Mouse (Mus musculus): ENCODE data around the gene Syt16. TPM values are rescaled to one million over a fixed set of nuclear protein-coding genes. Genes with fewer than 3 reads are reported as not detected.

Syt16 gene
- polyA plus RNA-seq (2016; fragmentation: Nextera tagmentation; extraction: Ambion mirVana), result 12.1 and 14.5 TPM in 2 replicates

GRCm38 (mm10) chr12:73997297-73998127 lies at the start of gene Syt16:
Gene Syt16, plus strand, starts transcription at chr12:73997661.
- H3K4me2 ChIP-seq, result peak within 1 kb of the TSS; percentile 88
- H3K27ac ChIP-seq, result peak within 1 kb of the TSS; percentile 44
- peak; percentile 82 for ATAC-seq (ENCODE audit: low FRiP score)
- H3K9me3 ChIP-seq, result no peaks in the 10 kb centered on the region
- peaks cover 8% of the 10 kb centered on the region for H3K4me1 ChIP-seq
- peak within 1 kb of the TSS; percentile 59 for H3K4me3 ChIP-seq (replicated peaks)
- H3K36me3 ChIP-seq (replicated peaks), result no peaks in the 10 kb centered on the region
- H3K27me3 ChIP-seq, result peaks cover 51% of the 10 kb centered on the region
- WGBS, result 1% methylated on average over 57 of the region's 67 CpGs
- H3K9ac ChIP-seq, result peak within 1 kb of the TSS; percentile 70

GRCm38 (mm10) chr12:73948415-73948814 lies 49.0 kb upstream of the Syt16 start:
- Histone ChIP-seq H3K9me3 (no peaks in the 10 kb centered on the region), H3K27ac (no peak overlapping the region), H3K27me3 (no peaks in the 10 kb centered on the region), H3K4me2 (no peak overlapping the region), H3K9ac (no peak overlapping the region), H3K36me3 (replicated peaks) (peaks cover 19% of the 10 kb centered on the region), H3K4me1 (peaks cover 9% of the 10 kb centered on the region), H3K4me3 (replicated peaks) (no peak overlapping the region)
- WGBS, result 88% methylated on average over 4 of the region's 4 CpGs
- no peak for ATAC-seq (ENCODE audit: low FRiP score)

- Histone ChIP-seq H3K4me1 (peaks cover 11% of the 10 kb centered on the region), H3K27me3 (no peaks in the 10 kb centered on the region), H3K27ac (no peak overlapping the region), H3K4me3 (replicated peaks) (peak overlapping the region; percentile 45), H3K36me3 (replicated peaks) (peaks cover 10% of the 10 kb centered on the region), H3K9me3 (no peaks in the 10 kb centered on the region), H3K4me2 (peak overlapping the region; percentile 79), H3K9ac (peak overlapping the region; percentile 59)
- ATAC-seq (ENCODE audit: low FRiP score), result peak; percentile 93
- WGBS, result 4% methylated on average over 46 of the region's 46 CpGs
Observed at GRCm38 (mm10) chr12:73949318-73950058, 48.0 kb upstream of the Syt16 start.

GRCm38 (mm10) chr12:73952879-73953278 lies 44.6 kb upstream of the Syt16 start:
- ATAC-seq (ENCODE audit: low FRiP score), result peak; percentile 59; the same call in 1 of the 2 replicates
- Histone ChIP-seq H3K4me2 (peak overlapping the region; percentile 51), H3K9ac (0 out of 2 replicates have a peak overlapping the region, but pooled peaks have one; percentile 33), H3K27ac (no peak overlapping the region), H3K36me3 (replicated peaks) (no peaks in the 10 kb centered on the region), H3K9me3 (no peaks in the 10 kb centered on the region), H3K4me3 (replicated peaks) (peak overlapping the region; percentile 28), H3K4me1 (peaks cover 11% of the 10 kb centered on the region), H3K27me3 (no peaks in the 10 kb centered on the region)
- 10% methylated on average over 15 of the region's 15 CpGs for WGBS

GRCm38 (mm10) chr12:73953420-73954186 lies 43.9 kb upstream of the Syt16 start:
- H3K27ac ChIP-seq, result no peak overlapping the region
- 54% methylated on average over 14 of the region's 14 CpGs for WGBS
- H3K4me3 ChIP-seq (replicated peaks), result peak overlapping the region; percentile 28
- peaks cover 11% of the 10 kb centered on the region for H3K4me1 ChIP-seq
- no peaks in the 10 kb centered on the region for H3K9me3 ChIP-seq
- 0 out of 2 replicates have a peak overlapping the region, but pooled peaks have one; percentile 33 for H3K9ac ChIP-seq
- ATAC-seq (ENCODE audit: low FRiP score), result no peak
- H3K27me3 ChIP-seq, result no peaks in the 10 kb centered on the region
- peak overlapping the region; percentile 51 for H3K4me2 ChIP-seq
- no peaks in the 10 kb centered on the region for H3K36me3 ChIP-seq (replicated peaks)

- 86% methylated on average over 5 of the region's 5 CpGs for WGBS
Observed at GRCm38 (mm10) chr12:73954785-73955184, 42.7 kb upstream of the Syt16 start.

GRCm38 (mm10) chr12:73957676-73958075 lies 39.8 kb upstream of the Syt16 start:
- Histone ChIP-seq H3K36me3 (replicated peaks) (no peaks in the 10 kb centered on the region), H3K4me2 (no peak overlapping the region), H3K9me3 (no peaks in the 10 kb centered on the region), H3K9ac (no peak overlapping the region), H3K4me3 (replicated peaks) (no peak overlapping the region), H3K27ac (no peak overlapping the region), H3K4me1 (peaks cover 6% of the 10 kb centered on the region), H3K27me3 (0 out of 2 replicates have a peak, but pooled peaks cover 11% of the 10 kb centered on the region)
- ATAC-seq (ENCODE audit: low FRiP score), result no peak
- 83% methylated on average over 3 of the region's 3 CpGs for WGBS

More at GRCm38 (mm10) chr12:73954785-73955184, 42.7 kb upstream of the Syt16 start:
- peaks cover 8% of the 10 kb centered on the region for H3K4me1 ChIP-seq
- H3K9ac ChIP-seq, result no peak overlapping the region
- no peak for ATAC-seq (ENCODE audit: low FRiP score)
- no peaks in the 10 kb centered on the region for H3K27me3 ChIP-seq
- no peak overlapping the region for H3K4me3 ChIP-seq (replicated peaks)
- H3K27ac ChIP-seq, result no peak overlapping the region
- no peak overlapping the region for H3K4me2 ChIP-seq
- H3K9me3 ChIP-seq, result no peaks in the 10 kb centered on the region
- H3K36me3 ChIP-seq (replicated peaks), result no peaks in the 10 kb centered on the region

- no peak overlapping the region for H3K4me3 ChIP-seq (replicated peaks)
- no peaks in the 10 kb centered on the region for H3K4me1 ChIP-seq
- ATAC-seq (ENCODE audit: low FRiP score), result no peak
- 81% methylated on average over 2 of the region's 2 CpGs for WGBS
- 0 out of 2 replicates have a peak, but pooled peaks cover 11% of the 10 kb centered on the region for H3K27me3 ChIP-seq
- no peak overlapping the region for H3K4me2 ChIP-seq
- no peaks in the 10 kb centered on the region for H3K9me3 ChIP-seq
- no peak overlapping the region for H3K9ac ChIP-seq
- no peaks in the 10 kb centered on the region for H3K36me3 ChIP-seq (replicated peaks)
- no peak overlapping the region for H3K27ac ChIP-seq
Observed at GRCm38 (mm10) chr12:73958830-73959229, 38.6 kb upstream of the Syt16 start.

- ATAC-seq (ENCODE audit: low FRiP score), result peak; percentile 100
- Histone ChIP-seq H3K9me3 (no peaks in the 10 kb centered on the region), H3K4me2 (peak within 1 kb of the TSS; percentile 79), H3K4me1 (peaks cover 10% of the 10 kb centered on the region), H3K27me3 (0 out of 2 replicates have a peak, but pooled peaks cover 11% of the 10 kb centered on the region), H3K4me3 (replicated peaks) (peak within 1 kb of the TSS; percentile 74), H3K36me3 (replicated peaks) (peaks cover 23% of the 10 kb centered on the region), H3K9ac (peak within 1 kb of the TSS; percentile 88), H3K27ac (peak within 1 kb of the TSS; percentile 75)
- 2% methylated on average over 60 of the region's 60 CpGs for WGBS
Observed at GRCm38 (mm10) chr12:73964291-73965281, 32.9 kb upstream of the Syt16 start, which contains the start of gene Snapc1. Gene Snapc1, plus strand, starts transcription at chr12:73964481.

- 95% methylated on average over 8 of the region's 8 CpGs for WGBS
Observed at GRCm38 (mm10) chr12:73969142-73969541, 28.3 kb upstream of the Syt16 start.

GRCm38 (mm10) chr12:73974584-73974983 lies 22.9 kb upstream of the Syt16 start:
- H3K9ac ChIP-seq, result no peak overlapping the region
- peaks cover 86% of the 10 kb centered on the region for H3K36me3 ChIP-seq (replicated peaks)
- 94% methylated on average over 6 of the region's 6 CpGs for WGBS
- no peak overlapping the region for H3K4me3 ChIP-seq (replicated peaks)
- H3K27me3 ChIP-seq, result no peaks in the 10 kb centered on the region
- ATAC-seq (ENCODE audit: low FRiP score), result no peak
- H3K9me3 ChIP-seq, result peaks cover 6% of the 10 kb centered on the region; the same call in 1 of the 2 replicates
- H3K4me1 ChIP-seq, result no peaks in the 10 kb centered on the region
- no peak overlapping the region for H3K4me2 ChIP-seq
- no peak overlapping the region for H3K27ac ChIP-seq

More at GRCm38 (mm10) chr12:73969142-73969541, 28.3 kb upstream of the Syt16 start:
- Histone ChIP-seq H3K27me3 (no peaks in the 10 kb centered on the region), H3K4me3 (replicated peaks) (no peak overlapping the region), H3K4me1 (peaks cover 10% of the 10 kb centered on the region), H3K4me2 (no peak overlapping the region), H3K27ac (no peak overlapping the region), H3K36me3 (replicated peaks) (peaks cover 62% of the 10 kb centered on the region), H3K9ac (no peak overlapping the region), H3K9me3 (peaks cover 6% of the 10 kb centered on the region; the same call in 1 of the 2 replicates)
- no peak for ATAC-seq (ENCODE audit: low FRiP score)

Measured in forebrain, embryonic 12.5 days (tissue).